Mouse (Mus musculus) hindbrain, embryonic 15.5 days (tissue): Measurements from ENCODE around the gene Celf6. TPM values are rescaled to one million over a fixed set of nuclear protein-coding genes. Genes with fewer than 3 reads are reported as not detected.

Experiments
- ATAC-seq: fragments of 200-750 bp; cut with Nextera tagmentation; 2 replicates; pipeline ENCODE4 v1.8.0; 2017; ENCODE audit warnings: low read depth, moderate number of reproducible peaks, moderate TSS enrichment; ENCODE audit not compliant: low FRiP score
- H3K27ac ChIP-seq: fragments of 300-500 bp; sonication (generic); replicated peaks from 2 replicates; pipeline ENCODE4 v1.5.1; 2015; ENCODE audit warnings: mild to moderate bottlenecking, inconsistent platforms
- H3K27me3 ChIP-seq: fragments of 300-500 bp; sonication (generic); 2 replicates; pipeline ENCODE4 v1.6.1; 2015; ENCODE audit warnings: control low read depth, inconsistent platforms
- H3K36me3 ChIP-seq: fragments of 300-500 bp; sonication (generic); 2 replicates; pipeline ENCODE4 v1.6.1; 2015; ENCODE audit warnings: control low read depth, inconsistent platforms
- H3K4me1 ChIP-seq: fragments of 300-500 bp; sonication (generic); replicated peaks from 2 replicates; pipeline ENCODE4 v1.6.1; 2015; ENCODE audit warnings: control low read depth, inconsistent platforms
- H3K4me2 ChIP-seq: fragments of 300-500 bp; sonication (generic); 2 replicates; pipeline ENCODE4 v1.6.1; 2015; ENCODE audit warnings: moderate library complexity, mild to moderate bottlenecking, inconsistent platforms
- H3K4me3 ChIP-seq: fragments of 300-500 bp; sonication (generic); 2 replicates; pipeline ENCODE4 v1.5.1; 2015; ENCODE audit warnings: mild to moderate bottlenecking, inconsistent platforms
- H3K9ac ChIP-seq: fragments of 300-500 bp; sonication (generic); 2 replicates; pipeline ENCODE4 v1.6.1; 2015; ENCODE audit warnings: inconsistent platforms
- H3K9me3 ChIP-seq: fragments of 300-500 bp; sonication (generic); 2 replicates; pipeline ENCODE4 v1.6.1; 2016; ENCODE audit warnings: control low read depth, inconsistent platforms
- WGBS: fragments of 180-500 bp; shearing (Covaris S2); methylation state at CpG from one replicate; pipeline ENCODE4 v1.1.7; 2015; 5-methylcytosine and 5-hydroxymethylcytosine counted together
- polyA plus RNA-seq: library from polyadenylated mRNA; unstranded; fragments of >200 nt; fragmentation: Nextera tagmentation; extraction: Ambion mirVana; gene quantifications from 2 replicates; pipeline ENCODE4 v1.2.1, GENCODE M21; 2015

Celf6 gene
- 45.4 and 48.4 TPM in 2 replicates for polyA plus RNA-seq

GRCm38 (mm10) chr9:59577844-59578504, at the start of gene Celf6:
Gene Celf6, plus strand, starts transcription at chr9:59577917.
- peak within 1 kb of the TSS; percentile 60 for H3K9ac ChIP-seq
- peak within 1 kb of the TSS; percentile 88 for H3K4me2 ChIP-seq
- under 1% methylated on average over 56 of the region's 61 CpGs for WGBS
- peaks cover 25% of the 10 kb centered on the region for H3K4me1 ChIP-seq
- H3K9me3 ChIP-seq: no peaks in the 10 kb centered on the region
- H3K27me3 ChIP-seq: 0 out of 2 replicates have a peak, but pooled peaks cover 2% of the 10 kb centered on the region
- peak within 1 kb of the TSS; percentile 72 for H3K27ac ChIP-seq
- no peaks in the 10 kb centered on the region for H3K36me3 ChIP-seq
- ATAC-seq: peak; percentile 98
- H3K4me3 ChIP-seq: peak within 1 kb of the TSS; percentile 66

GRCm38 (mm10) chr9:59528274-59528673, 49.4 kb upstream of the Celf6 start:
- H3K36me3 ChIP-seq: no peaks in the 10 kb centered on the region
- H3K27me3 ChIP-seq: no peaks in the 10 kb centered on the region
- ATAC-seq: no peak
- H3K9me3 ChIP-seq: no peaks in the 10 kb centered on the region
- H3K4me1 ChIP-seq: no peaks in the 10 kb centered on the region
- H3K9ac ChIP-seq: no peak overlapping the region
- no peak overlapping the region for H3K4me2 ChIP-seq
- WGBS: 87% methylated on average over 2 of the region's 2 CpGs
- H3K27ac ChIP-seq: no peak overlapping the region
- H3K4me3 ChIP-seq: no peak overlapping the region

GRCm38 (mm10) chr9:59531645-59532044, 46.1 kb upstream of the Celf6 start:
- Histone ChIP-seq H3K27me3 (no peaks in the 10 kb centered on the region), H3K4me1 (no peaks in the 10 kb centered on the region), H3K4me2 (no peak overlapping the region), H3K27ac (no peak overlapping the region), H3K36me3 (no peaks in the 10 kb centered on the region), H3K4me3 (no peak overlapping the region), H3K9me3 (no peaks in the 10 kb centered on the region), H3K9ac (no peak overlapping the region)
- ATAC-seq: no peak
- 36% methylated on average over 5 of the region's 5 CpGs for WGBS

GRCm38 (mm10) chr9:59533422-59533821, 44.3 kb upstream of the Celf6 start:
- ATAC-seq: no peak
- Histone ChIP-seq H3K4me1 (no peaks in the 10 kb centered on the region), H3K9ac (no peak overlapping the region), H3K27ac (no peak overlapping the region), H3K36me3 (no peaks in the 10 kb centered on the region), H3K27me3 (no peaks in the 10 kb centered on the region), H3K4me3 (no peak overlapping the region), H3K4me2 (no peak overlapping the region), H3K9me3 (no peaks in the 10 kb centered on the region)
- 86% methylated on average over 2 of the region's 2 CpGs for WGBS

- no peaks in the 10 kb centered on the region for H3K27me3 ChIP-seq
- WGBS: 82% methylated on average over 4 of the region's 4 CpGs
- no peak overlapping the region for H3K4me3 ChIP-seq
- no peaks in the 10 kb centered on the region for H3K9me3 ChIP-seq
- peaks cover 1% of the 10 kb centered on the region for H3K4me1 ChIP-seq
- no peak overlapping the region for H3K9ac ChIP-seq
- H3K4me2 ChIP-seq: no peak overlapping the region
- no peak for ATAC-seq
- no peak overlapping the region for H3K27ac ChIP-seq
- no peaks in the 10 kb centered on the region for H3K36me3 ChIP-seq
Observed at GRCm38 (mm10) chr9:59533889-59534288, 43.8 kb upstream of the Celf6 start.

GRCm38 (mm10) chr9:59537651-59538050, 40.1 kb upstream of the Celf6 start:
- Histone ChIP-seq H3K27me3 (no peaks in the 10 kb centered on the region), H3K36me3 (no peaks in the 10 kb centered on the region), H3K4me2 (no peak overlapping the region), H3K9me3 (no peaks in the 10 kb centered on the region), H3K4me1 (peaks cover 25% of the 10 kb centered on the region), H3K4me3 (no peak overlapping the region), H3K9ac (no peak overlapping the region), H3K27ac (no peak overlapping the region)
- ATAC-seq: no peak
- 92% methylated on average over 3 of the region's 3 CpGs for WGBS

GRCm38 (mm10) chr9:59539441-59540137, 38.1 kb upstream of the Celf6 start, which contains the start of the genes Hexa and Tmem202:
Gene Hexa, plus strand, starts transcription at chr9:59539540.
Gene Tmem202, minus strand, starts transcription at chr9:59539847.
- no peaks in the 10 kb centered on the region for H3K27me3 ChIP-seq
- no peaks in the 10 kb centered on the region for H3K9me3 ChIP-seq
- no peaks in the 10 kb centered on the region for H3K36me3 ChIP-seq
- H3K4me2 ChIP-seq: peak within 1 kb of the TSS; percentile 80
- peaks cover 27% of the 10 kb centered on the region for H3K4me1 ChIP-seq
- 2% methylated on average over 55 of the region's 55 CpGs for WGBS
- H3K27ac ChIP-seq: peak within 1 kb of the TSS; percentile 64; the same call in 1 of the 2 replicates
- H3K9ac ChIP-seq: peak within 1 kb of the TSS; percentile 89
- ATAC-seq: peak; percentile 93
- H3K4me3 ChIP-seq: peak within 1 kb of the TSS; percentile 88

- H3K4me2 ChIP-seq: no peak overlapping the region
- H3K27ac ChIP-seq: no peak overlapping the region
Observed at GRCm38 (mm10) chr9:59541617-59542016, 36.1 kb upstream of the Celf6 start.

GRCm38 (mm10) chr9:59542766-59543324, 34.9 kb upstream of the Celf6 start:
- Histone ChIP-seq H3K4me3 (no peak overlapping the region), H3K4me2 (no peak overlapping the region), H3K27me3 (no peaks in the 10 kb centered on the region), H3K27ac (no peak overlapping the region), H3K36me3 (no peaks in the 10 kb centered on the region), H3K9me3 (no peaks in the 10 kb centered on the region), H3K9ac (no peak overlapping the region), H3K4me1 (peaks cover 27% of the 10 kb centered on the region)
- no peak for ATAC-seq

More at GRCm38 (mm10) chr9:59541617-59542016, 36.1 kb upstream of the Celf6 start:
- no peaks in the 10 kb centered on the region for H3K27me3 ChIP-seq
- no peaks in the 10 kb centered on the region for H3K9me3 ChIP-seq
- no peaks in the 10 kb centered on the region for H3K36me3 ChIP-seq
- ATAC-seq: no peak
- 98% methylated on average over 6 of the region's 6 CpGs for WGBS
- no peak overlapping the region for H3K4me3 ChIP-seq
- no peak overlapping the region for H3K9ac ChIP-seq
- H3K4me1 ChIP-seq: peaks cover 27% of the 10 kb centered on the region

- ATAC-seq: no peak
- Histone ChIP-seq H3K9me3 (no peaks in the 10 kb centered on the region), H3K4me3 (no peak overlapping the region), H3K27ac (no peak overlapping the region), H3K9ac (no peak overlapping the region), H3K4me1 (peaks cover 23% of the 10 kb centered on the region), H3K4me2 (no peak overlapping the region), H3K36me3 (no peaks in the 10 kb centered on the region), H3K27me3 (no peaks in the 10 kb centered on the region)
- 90% methylated on average over 5 of the region's 5 CpGs for WGBS
Observed at GRCm38 (mm10) chr9:59544739-59545138, 33.0 kb upstream of the Celf6 start.

- no peaks in the 10 kb centered on the region for H3K36me3 ChIP-seq
- no peak overlapping the region for H3K9ac ChIP-seq
- H3K4me3 ChIP-seq: no peak overlapping the region
- no peak overlapping the region for H3K4me2 ChIP-seq
- H3K4me1 ChIP-seq: no peaks in the 10 kb centered on the region
- no peak for ATAC-seq
- H3K27ac ChIP-seq: no peak overlapping the region
- H3K27me3 ChIP-seq: no peaks in the 10 kb centered on the region
- WGBS: 88% methylated on average over 1 of the region's 1 CpGs
- no peaks in the 10 kb centered on the region for H3K9me3 ChIP-seq
Observed at GRCm38 (mm10) chr9:59547869-59548268, 29.8 kb upstream of the Celf6 start.

GRCm38 (mm10) chr9:59548961-59549487, 28.7 kb upstream of the Celf6 start:
- Histone ChIP-seq H3K9ac (no peak overlapping the region), H3K4me2 (no peak overlapping the region), H3K36me3 (no peaks in the 10 kb centered on the region), H3K9me3 (no peaks in the 10 kb centered on the region), H3K27me3 (no peaks in the 10 kb centered on the region), H3K4me1 (no peaks in the 10 kb centered on the region), H3K27ac (no peak overlapping the region), H3K4me3 (no peak overlapping the region)
- ATAC-seq: no peak
- WGBS: 62% methylated on average over 2 of the region's 2 CpGs
